Mouse (Mus musculus) heart, adult 8-10 months (tissue): Measurements from ENCODE around the gene St6galnac4. TPM values are rescaled to one million over a fixed set of nuclear protein-coding genes. Genes with fewer than 3 reads are reported as not detected.

Experiments used
- DNase-seq: peaks from one replicate; pipeline ENCODE4 v3.0.0; 2022; ENCODE audit warnings: low spot score
- total RNA-seq, 4 experiments: library from RNA; stranded (reverse); gene quantifications; 2 replicates each; pipeline ENCODE4 v1.2.4; 2022

St6galnac4 gene
- total RNA-seq, 4 experiments from 2014 or later, result 15.6 to 23.2 (median 20.7) TPM

DNA sequence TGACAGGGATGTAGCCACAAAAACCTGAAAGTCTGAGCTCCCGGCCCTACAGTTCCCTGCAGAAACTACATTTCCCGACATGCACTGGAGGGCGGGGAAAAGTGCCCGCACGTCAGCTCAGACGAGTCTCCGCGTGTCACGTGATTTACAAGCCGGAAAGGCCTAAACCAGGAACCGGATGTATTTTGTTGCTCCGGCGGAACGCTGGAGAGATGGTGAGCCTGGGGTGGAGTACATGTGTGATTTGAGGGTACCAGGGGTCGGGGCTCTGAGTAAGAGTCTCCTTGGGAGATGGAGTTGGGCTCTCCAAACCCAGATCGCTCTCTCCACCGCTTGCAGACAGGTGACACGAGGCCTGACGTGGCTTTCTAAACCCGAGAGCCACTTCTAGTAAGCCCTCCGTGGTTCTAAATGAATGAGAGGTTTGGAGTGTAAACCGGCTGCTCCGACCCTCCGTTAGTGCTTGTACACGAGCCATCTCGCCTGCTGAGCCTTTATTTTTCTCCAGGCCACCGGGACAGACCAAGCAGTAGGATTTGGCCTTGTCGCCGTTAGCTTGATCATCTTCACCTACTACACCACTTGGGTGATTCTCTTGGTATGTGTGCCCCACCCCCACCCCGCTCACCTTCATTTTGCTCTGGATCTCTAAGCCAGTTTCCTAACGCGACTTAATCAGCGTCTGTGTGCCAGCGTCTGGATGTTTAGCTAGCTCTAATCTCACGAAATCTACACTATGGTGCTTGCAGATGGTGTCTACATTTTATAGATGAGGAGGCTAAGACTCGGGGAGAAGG, 16.0 kb upstream of the St6galnac4 start, which contains the start of gene Dpm2:
Gene Dpm2 (plus strand): TSS at position 161 of the 797 bp plus-strand sequence.
- DNase-seq, result peak; percentile 94

DNA sequence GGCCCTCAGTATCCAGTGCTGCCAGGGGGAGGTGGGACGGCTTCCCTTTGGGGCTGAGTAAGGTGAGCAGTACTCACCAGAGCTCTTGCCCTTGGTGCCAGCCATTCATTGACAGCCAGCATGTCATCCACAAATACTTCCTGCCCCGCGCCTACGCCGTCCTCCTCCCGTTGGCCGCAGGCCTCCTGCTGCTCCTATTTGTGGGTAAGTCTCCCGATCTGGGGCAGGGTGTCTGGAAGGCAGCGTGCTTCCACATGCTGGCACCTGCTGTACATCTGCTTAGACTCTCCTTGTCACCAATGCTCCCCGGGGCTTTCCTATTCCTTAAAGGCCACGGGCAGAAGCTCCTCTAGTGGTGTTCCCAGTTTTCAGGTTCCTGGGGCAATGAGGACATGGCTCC, 14.7 kb upstream of the St6galnac4 start:
- no peak for DNase-seq

DNA sequence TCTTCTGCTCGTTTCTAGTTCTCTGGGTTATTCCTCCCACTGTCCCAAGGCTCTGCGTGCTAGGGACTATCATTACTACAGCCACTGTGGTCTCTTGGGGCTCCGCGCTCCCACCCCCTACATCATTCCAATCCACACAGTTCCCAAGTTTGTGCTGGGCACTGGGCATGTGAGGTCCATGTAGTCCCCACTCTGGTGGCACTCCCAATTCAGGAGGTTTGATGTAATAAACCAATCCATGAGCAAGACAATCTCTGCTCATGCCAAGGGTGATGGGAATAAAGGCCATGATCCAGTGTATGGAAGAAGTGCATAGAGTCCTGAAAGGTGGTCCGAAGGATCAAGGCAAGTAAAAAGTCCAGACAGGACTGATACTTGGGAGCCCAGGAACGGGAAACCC, 12.4 kb upstream of the St6galnac4 start, which contains the start of gene Pip5kl1:
Gene Pip5kl1 (plus strand): TSS at position 301 of the 400 bp plus-strand sequence.
- DNase-seq, result no peak

DNA sequence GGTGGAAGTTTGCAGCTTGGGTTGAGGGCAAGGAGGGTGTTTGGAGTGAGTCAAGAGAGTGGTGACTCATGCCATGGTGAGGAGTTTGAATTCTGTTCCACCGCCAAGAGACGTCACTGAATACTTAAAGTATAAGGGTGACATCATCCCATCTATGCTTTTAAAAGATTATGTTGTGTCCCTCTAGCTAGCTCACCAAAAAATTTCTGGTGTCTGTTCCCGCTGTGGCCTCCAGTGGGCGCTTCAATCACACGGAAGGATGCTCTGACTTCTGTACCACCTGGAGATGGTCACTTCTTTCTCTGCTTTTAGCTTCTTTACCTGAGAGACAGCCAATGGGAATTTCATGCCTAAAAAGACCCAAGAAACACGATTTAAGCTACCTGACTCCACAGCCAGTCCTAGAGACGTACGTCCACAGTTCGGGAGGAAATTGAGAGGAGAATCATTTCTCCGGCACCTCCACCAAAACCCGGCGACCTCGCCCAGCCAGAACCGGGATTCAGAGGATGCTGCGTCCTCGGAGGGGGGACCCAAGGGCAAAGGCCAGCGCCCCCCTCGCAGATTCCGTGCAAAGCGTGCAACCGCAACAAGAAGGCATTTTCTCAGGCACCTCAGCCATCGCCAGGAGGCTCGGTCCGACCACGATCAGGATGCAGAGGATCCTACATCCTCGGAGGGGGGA, 11.9 kb upstream of the St6galnac4 start:
- DNase-seq, result no peak

DNA sequence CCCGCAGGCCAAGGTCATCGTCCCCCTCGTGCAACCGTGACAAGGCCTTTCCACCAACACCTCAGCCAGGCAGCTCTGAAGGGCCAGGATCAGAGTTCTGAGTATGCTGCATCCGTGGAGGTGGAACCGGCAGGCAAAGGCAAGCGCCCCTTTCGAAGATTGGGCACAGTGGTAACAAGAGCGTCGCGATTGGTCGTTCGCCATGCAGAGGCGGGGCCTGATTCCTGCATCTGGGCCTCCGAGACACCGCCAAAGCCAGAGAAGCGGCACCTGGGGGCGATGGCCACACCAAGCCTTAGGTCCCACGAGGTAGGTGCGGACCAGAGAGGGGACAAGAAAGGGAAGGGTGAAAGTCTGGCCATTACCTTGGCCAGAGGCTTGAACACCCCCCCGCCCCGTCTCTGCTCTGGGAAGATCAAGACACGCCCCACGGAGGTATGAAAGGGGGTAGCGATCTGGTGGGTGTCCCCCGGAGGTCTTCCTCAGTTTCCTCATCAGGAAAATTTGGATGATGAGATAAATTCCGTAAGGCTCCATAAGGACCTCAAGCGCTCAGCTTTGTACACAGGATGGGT, 11.2 kb upstream of the St6galnac4 start, which contains the start of gene 9430097D07Rik:
Gene 9430097D07Rik (minus strand): TSS at position 99 of the 575 bp plus-strand sequence.
- no peak for DNase-seq

DNA sequence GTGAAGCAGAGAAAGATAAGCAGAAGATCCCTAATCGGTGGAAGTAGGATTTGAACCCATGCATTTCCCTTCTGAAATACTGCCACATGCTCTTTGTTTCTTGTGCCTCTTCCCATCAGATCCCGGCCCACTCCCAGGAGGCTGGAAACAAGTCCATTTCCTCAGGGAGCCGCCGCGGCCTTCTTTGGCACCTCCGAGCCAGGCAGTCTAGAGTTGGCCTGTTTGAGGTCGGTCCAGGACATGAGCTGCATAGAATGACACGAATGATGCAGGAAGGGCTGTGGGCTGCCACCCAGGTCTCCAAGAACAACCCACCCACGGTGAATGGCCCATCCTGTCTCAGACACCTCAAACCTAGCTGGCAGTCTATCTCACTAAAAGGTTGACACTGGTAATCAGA, 10.4 kb upstream of the St6galnac4 start:
- no peak for DNase-seq

DNA sequence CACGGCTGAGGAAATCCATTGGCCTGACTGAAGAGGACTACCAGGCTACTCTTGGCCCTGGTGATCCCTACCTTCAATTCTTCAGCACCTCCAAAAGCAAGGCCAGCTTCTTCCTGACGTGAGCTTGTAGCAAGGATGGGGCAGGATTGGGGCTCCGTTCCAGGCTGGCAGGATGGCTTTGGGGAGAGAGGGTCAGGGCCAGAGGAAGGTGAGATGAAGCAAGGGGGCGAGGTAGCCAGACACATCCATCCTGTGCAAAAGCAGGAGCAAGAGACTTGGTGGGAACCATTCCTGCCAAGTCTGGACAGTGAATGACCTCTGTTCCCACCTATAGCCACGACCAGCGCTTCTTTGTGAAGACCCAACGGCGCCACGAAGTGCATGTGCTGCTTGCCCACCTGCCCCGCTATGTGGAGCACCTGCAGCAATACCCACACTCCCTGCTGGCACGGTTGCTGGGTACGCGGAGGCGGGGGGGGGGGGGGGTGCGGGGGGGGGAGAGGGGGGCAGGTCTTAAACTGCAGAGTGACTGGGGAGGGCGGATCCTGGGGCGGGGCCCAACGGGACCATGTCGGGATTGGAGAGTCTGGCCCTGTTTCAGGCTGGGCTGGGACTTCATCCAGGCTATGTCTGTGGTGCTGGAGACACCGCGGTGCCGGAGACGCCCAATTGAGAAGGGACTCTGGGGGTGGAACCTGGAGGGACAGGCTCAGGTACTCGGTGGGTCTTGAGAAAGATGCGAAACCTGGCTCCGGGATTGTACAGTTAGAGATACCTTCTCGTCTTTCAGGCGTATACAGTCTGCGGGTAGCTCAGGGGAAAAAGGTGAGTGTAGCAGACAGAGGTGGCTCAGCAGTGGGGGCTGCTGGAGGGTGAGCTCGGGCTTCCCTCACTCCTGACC, 8.5 kb upstream of the St6galnac4 start:
- no peak for DNase-seq

DNA sequence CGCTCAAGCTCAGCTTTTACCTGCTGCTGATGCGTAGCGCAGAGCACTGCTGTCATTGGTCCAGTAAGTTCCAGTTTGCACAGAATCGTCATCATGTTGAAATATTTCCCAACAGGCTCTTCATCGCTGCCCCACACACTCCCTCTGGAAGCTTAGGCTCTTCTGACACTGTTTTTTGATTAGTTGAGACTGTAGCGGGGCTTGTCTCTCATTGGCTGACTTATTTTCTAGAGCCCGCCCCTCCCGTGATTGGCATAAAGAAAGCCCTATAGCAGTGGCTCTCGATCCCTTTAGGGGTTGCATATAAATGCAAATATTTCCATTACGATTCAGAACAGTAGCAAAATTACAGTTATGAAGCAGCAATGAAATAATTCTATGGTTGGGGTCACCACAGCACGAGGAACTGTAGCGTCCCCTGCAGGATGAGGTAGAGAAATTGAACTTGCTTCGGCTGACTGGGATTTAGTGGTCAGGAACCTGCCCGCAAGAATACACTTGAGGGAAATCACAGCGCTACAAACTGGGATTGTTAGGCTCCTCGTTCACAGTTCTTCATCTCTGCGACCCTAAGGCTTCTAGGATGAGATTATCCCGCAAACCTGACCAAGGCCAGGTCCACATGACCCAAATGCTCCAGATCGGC, 5.3 kb upstream of the St6galnac4 start:
- no peak for DNase-seq

DNA sequence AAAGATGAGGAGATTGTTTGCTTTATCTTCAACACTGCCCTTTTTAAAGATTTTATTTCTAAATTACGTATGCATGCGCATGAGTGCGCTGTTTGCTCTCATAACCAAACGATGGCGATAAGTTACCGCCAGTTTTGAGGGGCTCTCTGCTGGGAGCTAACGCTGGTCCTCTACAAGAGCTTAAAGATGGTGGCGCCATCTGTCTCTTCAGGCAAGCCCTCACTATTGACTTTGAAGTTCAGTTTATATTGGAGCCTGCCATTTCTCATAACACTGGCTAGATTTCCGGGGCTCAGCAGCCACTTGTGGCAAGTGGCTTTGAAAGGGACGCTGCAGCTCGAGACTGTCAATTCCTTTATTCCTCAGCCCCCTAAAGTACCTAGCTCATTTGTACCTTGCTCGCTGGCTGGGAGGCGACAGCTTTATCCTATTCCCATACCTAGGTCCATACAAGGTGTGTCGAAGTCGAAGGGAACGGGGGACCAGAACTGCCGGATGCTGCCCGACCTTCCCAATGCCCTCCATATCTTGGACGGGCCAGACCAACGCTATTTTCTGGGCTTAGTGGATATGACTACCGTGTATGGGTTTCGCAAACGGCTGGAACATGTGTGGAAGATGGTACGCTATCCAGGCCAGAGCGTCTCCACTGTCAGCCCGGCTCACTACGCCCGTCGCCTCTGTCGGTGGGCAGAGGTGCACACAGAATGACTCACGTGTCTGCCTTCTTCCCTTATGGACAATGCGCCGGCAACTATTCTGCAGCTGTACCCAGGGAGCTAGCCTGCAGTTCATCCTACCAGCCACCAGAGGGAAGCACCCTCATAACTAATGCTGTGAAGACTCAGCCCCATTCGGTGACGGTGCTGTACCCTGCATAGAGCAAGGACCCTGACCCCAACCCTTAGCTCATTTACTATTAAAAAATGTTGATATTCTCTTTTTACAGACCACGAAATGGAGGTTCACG, 3.8 kb upstream of the St6galnac4 start:
- peak; percentile 87 for DNase-seq

DNA sequence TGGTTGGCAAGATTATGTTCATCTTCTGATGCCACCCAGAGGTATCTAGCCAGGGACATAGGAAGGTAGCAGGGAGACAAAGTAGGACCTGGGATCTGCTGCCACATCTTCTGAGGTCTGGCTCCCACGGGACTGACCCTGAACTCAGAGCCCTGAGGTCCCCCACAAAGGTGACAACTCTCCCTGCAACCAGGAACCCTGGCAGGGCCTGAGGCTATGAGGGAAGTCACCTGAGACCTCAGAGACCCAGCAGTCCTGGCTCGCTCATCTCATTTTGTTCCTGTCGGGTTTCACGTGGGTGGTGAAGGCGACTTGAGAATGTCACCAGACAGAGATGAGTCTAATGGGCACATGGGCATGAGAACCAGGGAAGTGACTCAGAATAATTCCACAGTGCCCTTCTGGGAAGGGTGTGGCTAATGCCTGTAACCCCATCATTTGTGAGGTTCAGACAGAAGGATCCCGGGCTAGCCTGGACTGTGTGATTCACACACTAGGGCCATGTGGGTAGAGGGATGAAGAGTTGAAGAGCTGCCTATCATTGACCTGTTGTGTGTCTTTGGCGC, 1.7 kb upstream of the St6galnac4 start:
- DNase-seq, result no peak

DNA sequence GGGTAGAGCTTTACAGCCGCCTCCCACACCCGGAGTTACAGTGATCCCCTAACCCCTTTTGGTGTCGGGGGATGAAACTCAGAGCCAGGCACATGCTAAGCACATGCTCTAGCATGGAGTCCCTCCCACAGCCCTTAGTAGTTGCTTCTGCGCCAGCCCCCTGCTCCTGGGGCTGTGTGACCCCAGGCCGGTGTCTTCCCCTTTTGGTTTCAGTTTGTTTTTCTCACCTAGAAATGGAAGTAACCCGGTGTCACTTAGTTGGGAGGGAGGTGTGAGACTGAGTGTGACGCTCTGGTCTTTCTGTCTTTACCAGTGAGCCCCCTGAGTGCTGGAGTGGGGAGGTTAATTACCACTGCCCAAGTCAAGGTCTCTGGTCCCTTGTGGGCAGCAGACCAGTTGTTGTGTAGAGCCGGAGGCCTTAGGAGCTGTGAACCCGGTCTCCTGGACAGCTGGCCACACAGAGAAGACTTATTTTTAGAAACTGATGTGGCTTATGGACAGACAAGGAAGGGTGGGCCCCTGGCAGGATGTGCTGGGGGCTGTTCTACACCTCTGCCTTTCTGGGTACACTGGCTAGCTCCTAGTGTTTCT, 931 bp downstream of the St6galnac4 start:
- peak; percentile 72 for DNase-seq

DNA sequence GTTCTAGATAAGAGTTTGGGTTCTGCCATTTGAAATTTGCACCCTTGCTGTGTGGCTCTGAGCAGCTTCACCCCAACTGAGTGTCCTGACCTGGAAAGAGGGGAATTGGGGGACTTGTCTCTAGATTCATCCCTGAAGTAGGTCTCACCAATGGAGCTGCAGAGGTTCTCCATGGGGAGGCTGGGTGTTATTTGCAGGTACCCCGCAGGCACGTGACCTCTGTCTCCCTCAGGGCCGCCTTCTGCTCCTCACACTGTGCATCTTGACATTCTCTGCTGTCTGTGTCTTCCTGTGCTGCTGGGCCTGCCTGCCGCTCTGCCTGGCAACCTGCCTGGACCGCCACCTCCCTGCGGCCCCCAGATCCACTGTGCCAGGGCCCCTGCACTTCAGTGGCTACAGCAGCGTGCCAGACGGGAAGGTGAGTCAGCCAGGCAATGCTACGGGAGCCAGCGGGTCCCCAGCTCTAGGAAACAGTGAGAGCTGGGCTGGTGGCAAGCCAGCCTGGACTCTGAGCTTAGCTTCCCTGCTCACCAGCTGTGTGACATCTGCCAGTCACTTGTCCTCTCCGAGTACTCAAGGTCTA, 2.4 kb downstream of the St6galnac4 start:
- DNase-seq, result peak; percentile 35

DNA sequence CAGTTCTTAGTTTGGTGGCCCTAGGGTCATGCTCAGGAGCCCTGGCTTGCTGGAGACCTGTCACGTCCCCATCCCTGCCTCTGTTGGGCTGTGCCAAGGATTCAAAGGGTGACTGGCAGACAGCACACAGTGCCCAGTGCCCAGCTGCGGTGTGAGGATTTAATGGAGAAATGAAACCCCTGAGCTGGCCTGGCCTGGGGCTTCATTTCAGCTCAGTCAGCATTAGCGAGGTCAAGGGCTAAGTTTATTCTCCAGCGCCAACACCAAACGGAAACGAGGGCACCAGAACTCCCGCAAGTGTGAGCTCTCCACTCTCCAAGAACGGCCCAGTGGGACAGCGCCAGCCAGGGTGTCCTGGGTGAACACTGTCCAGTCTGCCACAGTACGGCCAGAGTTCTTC, 3.3 kb downstream of the St6galnac4 start:
- peak; percentile 32 for DNase-seq

DNA sequence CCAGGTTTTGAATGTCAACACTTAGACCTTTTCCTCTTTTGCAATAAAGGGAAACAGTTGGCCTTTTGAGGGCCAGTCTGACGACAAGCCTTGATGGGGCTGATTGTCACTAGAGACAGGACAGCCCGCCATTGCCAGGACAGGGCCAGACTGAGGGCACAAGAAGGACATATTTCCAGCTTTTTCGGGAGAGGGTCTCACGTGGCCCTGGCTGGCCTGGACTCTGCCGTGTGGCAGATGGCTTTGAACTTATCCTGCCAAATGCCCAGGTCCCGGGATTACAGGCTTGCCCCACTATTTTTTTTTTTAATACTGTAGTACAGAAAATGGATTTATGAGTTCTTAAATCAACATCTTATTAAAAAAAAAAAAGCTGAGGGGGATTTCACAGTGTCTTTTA, 4.4 kb downstream of the St6galnac4 start:
- DNase-seq, result no peak

DNA sequence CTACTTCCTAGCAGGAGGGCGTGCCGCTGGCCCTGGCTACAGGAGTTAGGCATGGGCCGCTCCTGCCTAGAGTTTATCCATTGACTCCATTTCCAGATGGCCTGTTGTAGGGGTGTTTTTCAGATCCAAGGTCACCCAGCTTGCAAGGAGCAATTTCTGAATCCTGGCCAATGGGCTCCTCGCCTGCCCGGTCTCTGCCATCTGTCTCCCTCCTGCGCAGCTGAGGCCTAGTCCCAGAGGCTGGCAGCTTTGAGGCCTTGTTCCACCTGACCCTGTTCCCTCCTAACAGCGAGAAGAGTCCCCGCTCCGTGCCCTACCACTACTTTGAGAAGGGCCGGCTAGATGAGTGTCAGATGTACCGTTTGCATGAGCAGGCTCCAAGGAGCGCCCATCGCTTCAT, 9.8 kb downstream of the St6galnac4 start:
- DNase-seq, result no peak

DNA sequence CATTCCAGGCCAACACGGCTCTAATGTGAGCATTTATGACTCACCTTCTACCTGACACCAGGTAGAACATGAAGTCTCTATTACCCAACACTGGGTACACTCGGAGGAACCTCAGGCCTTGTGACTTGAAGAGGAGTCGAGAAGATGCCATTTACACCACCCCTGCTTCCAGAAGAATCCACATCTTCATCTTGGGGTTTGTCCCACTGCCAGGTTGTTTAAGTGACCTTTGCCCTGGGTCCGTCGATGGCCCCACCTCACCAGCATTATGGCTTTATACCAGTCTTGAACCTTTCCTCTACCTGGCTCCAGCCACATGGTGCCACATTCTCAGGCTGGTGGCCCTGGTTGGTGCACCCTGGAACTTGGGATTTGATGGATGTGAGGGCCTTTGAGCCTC, 10.4 kb downstream of the St6galnac4 start:
- no peak for DNase-seq

DNA sequence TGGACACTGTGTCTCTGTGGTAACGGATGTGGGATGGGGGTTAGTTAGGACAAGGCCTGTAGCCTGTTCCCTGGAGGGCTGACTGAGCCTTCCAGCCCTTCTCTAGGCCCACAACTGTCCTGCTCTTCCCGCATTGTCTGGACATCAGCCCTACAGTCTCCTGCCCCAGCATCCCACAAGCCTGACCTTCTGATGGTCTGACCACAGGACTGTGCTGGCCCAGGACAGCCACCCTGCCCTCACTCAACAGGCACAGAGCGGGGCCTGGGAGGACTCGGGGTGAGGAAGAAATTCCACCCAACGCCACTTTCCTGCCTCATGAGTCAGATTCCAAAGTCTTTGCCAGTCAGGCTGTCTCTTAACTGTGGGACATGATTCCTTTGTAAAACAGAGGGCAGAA, 10.8 kb downstream of the St6galnac4 start:
- no peak for DNase-seq

DNA sequence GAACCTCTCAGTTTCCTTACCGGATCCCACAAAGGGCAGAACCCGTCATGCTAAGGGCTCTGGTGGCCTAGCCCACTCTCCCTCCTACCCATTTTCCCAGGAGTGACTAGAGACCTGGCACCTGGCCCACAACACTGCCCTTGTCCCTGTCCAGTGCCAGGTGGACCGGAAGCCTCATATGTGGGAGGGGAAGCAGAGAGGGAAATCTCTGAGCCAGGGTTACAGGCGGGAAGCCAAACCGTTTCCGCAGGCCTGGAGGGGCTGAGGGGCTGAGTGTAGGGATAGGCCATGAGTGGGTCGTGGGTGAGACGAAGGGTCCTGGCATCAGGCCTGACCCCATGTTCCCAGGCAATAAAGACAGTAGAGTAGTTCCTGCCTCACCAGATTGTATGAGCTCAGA, 11.6 kb downstream of the St6galnac4 start:
- no peak for DNase-seq

DNA sequence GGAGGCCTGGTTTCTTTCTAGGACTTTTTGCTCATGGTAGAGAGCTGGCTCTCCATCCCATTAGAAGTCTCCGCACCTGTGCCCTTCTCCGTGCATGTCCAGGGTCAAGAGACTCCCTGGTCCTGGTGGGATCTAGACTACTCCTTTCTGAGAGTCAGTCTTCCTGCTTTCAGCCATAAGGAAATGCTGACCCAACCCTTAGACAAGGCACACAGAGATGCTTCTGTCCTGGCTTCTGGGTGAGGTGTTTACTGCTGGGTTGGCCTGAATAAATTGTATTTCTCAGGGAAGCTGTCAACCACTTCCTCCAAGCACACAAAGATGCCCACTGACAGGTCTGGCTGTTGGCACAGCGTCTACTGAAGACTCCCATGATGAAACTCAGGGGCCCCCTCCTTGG, 12.5 kb downstream of the St6galnac4 start, which contains the start of gene St6galnac6:
Gene St6galnac6 (plus strand): TSS at position 301 of the 400 bp plus-strand sequence.
- no peak for DNase-seq
